Mouse (Mus musculus) spleen, postnatal 36 days (tissue): ENCODE results near the gene Ccl3.

Source experiments
- DNase-seq, 2 experiments: peaks; one replicate each; pipeline ENCODE4 v3.0.0; 2022; ENCODE audit warnings: low spot score in 2 of 2, mixed read lengths in 1 of 2

Gene Ccl3

GRCm38 (mm10) chr11:83649305-83649841 lies at the start of gene Ccl3:
Gene Ccl3 (minus strand): TSS chr11:83649355.
- peak in 1 of 2 experiments; percentile 13 for DNase-seq

DNA sequence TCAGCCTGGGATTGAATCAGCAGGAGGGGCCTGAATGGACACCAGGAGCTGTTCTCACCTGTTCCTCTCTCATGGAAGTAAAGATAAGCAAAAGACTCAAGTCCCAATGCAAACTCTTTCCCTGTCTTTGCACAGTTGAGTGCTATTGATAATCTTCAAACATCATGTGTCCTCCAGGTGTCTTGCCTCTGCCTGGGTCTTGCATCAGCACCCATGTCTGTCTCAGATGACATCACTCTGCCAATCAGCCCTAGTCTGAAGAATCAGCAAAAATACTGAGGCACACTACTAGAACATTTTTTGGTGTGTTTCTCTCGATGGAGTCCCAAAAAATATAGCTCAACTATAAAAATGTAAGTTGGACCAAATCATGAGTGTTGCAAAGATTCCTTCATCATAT lies 42.9 kb upstream of the Ccl3 start:
- no peak for DNase-seq

- DNase-seq: no peak
Observed at GRCm38 (mm10) chr11:83689918-83690317, 40.8 kb upstream of the Ccl3 start.

DNA sequence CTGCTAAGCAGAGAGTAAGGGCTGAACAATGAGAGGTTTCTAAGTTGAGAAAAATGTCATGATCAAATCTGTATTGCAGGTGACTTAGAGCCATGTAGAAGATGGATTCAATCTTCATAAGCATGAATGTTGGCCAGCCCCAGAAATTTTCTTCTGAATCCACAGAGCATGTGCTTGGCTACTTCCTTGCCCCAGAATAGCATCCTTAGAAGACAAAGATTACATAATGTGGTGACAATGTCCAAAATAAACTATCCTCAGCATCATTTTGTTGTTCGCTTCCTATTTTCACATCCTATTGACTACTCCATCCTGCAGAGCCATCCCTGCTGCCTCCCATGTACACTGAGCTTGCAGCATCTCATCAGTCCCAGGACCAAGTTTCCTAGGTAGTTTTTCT lies 26.5 kb upstream of the Ccl3 start:
- DNase-seq: no peak

DNA sequence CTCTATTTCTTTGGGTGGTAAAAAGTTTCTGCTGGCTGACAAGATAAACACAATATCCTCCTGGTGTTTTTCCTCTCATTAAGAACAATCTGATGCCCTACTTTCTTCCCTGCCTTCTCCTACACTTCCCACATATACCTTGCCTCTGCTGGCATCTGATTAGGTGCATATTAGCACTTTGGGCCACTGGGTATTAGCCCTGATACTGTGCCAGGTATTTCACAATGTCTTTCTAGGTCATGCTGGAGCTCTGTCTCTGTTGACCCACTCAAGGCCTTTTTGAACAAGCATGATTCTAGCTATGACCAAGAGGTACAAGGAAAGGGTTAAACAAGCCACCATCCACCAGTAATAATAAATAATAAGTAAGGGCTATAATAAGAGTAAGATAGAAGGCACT lies 22.6 kb upstream of the Ccl3 start:
- no peak for DNase-seq

DNA sequence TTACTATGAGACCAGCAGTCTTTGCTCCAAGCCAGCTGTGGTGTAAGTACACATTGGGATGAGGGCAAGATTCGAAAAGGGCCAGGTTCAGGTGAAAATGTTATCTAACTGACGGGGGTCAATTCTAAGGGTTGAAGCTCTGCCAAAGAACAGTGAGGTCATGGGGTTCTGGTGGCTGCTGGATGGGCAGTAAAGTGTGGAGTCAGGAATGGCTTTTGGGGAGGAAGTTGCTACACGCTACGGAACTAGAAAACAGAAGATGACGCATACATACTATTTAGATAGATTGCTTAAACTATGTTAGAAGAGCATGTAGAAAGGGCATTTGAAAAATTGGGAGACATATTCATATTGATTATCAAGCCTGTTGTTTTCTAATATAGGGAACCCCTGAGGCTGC lies 14.4 kb upstream of the Ccl3 start:
- no peak for DNase-seq

GRCm38 (mm10) chr11:83662204-83662603 lies 13.0 kb upstream of the Ccl3 start, which contains the start of gene Ccl4:
Gene Ccl4 (plus strand): TSS chr11:83662584.
- DNase-seq: peak; percentile 18 to 31

DNA sequence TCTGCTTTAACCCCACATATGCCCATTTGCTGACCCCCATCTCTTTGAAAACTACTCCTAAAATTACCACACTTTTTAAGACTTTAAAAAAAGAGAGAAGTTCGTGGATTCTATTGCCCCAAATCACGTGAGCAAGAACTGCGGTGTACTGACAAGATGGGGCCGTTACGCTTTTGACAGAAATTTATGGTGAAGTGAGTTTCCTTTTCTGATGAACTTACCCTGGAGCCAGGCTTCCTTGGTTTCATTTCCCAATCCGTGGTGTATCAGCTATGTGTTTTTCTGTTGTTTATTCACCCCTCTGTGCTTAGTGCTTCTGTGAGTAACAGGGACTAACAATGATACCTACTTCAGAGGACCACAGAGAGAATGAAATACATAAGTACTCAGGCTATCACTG lies 9.6 kb upstream of the Ccl3 start:
- DNase-seq: no peak

- DNase-seq: no peak
Observed at GRCm38 (mm10) chr11:83657508-83657907, 8.4 kb upstream of the Ccl3 start.

- no peak for DNase-seq
Observed at GRCm38 (mm10) chr11:83654606-83655005, 5.5 kb upstream of the Ccl3 start.

DNA sequence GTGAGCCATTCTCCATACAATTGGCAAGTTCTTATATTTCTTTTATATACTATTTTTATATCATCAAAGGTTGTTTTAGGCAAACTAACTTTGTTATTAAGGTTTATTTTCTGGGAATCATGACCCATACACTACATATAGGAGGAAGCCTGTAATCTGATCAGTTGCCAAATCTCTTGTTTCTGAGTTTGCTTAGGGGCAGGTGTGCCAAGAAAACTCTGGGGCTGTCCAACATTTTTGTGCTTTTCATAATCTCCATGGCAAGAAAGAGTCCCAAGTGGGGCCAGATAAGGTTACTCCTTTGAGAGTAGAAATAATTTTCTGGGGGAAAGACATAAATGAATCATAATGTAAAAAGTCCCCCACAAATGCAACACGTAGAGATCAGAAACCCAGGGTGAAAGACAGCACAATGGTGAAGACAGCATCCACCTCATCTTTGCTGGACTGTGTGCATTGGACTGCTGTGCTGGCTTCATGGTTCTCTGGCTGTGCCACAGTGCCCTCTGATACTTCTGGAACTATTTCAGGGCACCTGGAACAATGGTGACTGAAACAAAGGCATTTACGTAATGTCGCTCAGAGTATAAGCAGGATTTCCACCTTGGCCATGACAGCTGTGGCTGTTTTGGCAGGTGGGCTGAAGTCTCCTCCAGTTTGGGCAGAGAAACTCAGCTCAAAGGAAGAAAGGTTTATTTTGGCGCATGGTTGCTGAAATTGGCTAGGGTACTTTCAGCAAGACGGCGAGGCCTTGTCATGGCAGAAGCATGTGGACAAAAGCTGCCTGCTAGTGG lies 2.6 kb downstream of the Ccl3 start:
- DNase-seq: no peak

DNA sequence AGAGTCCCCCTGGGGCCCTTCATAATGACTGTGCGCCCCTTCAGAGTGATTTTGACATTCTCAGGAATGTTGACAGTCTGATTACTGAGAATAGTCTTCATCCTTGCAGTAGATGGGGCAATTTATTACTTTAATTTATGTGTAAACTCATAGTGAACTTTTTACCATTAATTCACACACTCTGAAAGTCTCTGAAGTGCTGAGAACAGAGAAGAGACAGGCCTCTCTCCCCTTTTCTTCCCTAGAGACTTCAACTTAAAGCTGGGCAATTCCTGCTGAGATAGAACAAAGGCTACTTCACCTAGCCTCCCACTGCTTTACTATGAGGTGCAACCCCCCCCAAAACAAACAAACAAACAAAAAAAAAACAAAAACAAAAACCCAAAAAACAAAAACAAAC lies 3.6 kb downstream of the Ccl3 start, which contains the start of gene Rpl9-ps1:
Gene Rpl9-ps1 (minus strand): TSS at position 101 of the 400 bp plus-strand sequence.
- no peak for DNase-seq

DNA sequence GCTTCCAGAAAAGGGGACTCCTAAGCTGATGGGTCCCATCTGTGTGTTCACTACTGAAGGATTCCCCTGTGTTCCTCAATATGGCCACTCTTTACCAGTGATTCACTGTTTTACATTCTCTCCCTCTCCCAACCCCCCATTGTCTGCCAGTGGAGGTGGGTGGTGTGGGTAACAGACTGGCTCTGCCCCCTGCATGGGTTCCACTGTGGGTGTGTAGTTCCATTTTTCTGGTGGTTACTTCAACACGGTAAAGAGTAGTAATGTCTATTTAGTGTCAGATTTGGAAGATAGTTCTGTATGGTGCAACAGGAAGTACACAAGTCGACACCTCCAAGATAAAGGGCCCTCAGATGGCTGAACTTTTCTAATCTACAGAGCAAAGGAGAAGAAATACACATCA lies 7.9 kb downstream of the Ccl3 start:
- no peak for DNase-seq

GRCm38 (mm10) chr11:83640141-83640540 lies 9.0 kb downstream of the Ccl3 start:
- DNase-seq: peak; percentile 69 to 75

DNA sequence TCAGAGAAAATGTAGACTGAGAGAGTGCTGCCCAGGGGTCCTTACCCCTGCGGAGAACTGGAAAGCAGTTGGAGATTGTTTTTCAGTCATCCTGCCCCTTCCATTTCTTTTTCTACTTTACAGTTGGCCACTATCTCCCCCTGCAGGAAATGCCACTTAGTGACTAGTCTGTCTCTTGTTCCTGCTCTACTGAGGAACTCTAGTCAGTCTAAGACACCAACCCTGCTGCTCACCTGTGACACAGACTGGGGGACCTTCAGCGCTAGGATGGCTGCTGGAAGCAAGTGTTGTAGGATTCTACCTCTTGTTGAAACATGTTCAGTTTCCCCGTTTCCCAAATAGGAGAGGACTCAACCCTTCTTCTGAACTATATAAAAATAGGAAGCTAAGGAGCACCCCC lies 9.6 kb downstream of the Ccl3 start:
- peak; percentile 35 to 50 for DNase-seq

DNA sequence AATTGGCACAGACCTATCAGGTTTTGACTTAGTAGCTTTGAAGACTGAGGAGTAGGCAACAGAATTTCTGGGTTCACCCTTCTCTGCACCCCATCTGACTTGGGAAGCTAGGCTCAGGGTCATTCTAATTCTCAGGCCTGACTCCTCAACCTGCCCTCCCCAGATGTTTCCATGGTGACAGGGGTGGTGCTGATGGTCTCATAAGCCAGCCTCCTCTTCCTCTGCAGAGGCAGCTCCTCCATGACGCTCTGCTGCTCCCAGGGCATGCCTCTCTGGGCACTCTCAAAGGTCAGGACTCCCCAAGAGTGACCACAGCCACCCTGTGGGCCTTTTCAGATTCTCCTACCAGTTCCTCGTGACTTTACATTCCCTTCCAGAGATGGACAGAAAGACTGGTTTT lies 10.2 kb downstream of the Ccl3 start:
- DNase-seq: no peak

DNA sequence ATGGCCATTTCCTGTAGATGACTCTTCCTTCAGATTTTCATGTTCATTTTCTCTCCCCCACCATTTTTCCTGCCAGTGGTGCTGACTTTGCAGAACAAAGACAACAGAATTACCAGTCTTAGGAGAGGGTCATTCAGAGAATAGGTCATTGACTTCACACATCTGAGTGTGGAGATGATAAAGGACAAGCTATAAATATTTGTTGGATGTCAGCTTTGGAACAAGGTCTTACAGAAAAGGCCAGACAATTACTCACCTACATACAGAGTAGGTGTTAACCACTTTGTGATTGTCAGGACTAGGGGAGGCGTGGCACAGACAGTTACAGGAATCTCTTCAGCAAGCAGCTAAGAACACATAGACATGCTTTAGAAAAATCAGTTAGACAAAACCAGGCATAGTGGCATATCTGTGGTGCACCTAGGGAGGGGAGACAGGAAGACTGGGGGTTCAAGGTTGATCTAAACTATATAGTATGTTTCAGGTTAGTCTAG lies 12.4 kb downstream of the Ccl3 start:
- no peak for DNase-seq

GRCm38 (mm10) chr11:83634898-83635297 lies 14.3 kb downstream of the Ccl3 start:
- no peak for DNase-seq

GRCm38 (mm10) chr11:83634425-83634824 lies 14.7 kb downstream of the Ccl3 start:
- DNase-seq: no peak

DNA sequence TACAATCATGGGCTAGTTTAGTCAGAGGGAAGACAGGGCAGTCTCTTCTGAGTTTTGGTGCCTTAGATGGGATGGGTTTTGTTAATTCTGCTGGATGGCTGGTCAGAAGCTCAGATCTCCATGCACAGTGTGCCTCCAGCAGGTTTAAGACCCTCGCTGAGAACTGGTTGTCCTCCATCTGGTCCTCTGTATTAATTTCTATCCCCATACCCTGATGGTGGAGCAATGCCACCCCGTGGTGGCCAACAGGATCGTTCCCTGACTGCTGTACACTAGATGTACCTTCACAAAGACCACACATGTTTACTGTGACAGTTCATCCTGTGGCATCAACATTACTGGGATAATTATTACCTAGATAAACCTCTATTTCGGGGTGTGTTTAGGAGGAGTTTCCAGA lies 16.4 kb downstream of the Ccl3 start:
- DNase-seq: no peak

GRCm38 (mm10) chr11:83631065-83631464 lies 18.1 kb downstream of the Ccl3 start:
- DNase-seq: no peak

DNA sequence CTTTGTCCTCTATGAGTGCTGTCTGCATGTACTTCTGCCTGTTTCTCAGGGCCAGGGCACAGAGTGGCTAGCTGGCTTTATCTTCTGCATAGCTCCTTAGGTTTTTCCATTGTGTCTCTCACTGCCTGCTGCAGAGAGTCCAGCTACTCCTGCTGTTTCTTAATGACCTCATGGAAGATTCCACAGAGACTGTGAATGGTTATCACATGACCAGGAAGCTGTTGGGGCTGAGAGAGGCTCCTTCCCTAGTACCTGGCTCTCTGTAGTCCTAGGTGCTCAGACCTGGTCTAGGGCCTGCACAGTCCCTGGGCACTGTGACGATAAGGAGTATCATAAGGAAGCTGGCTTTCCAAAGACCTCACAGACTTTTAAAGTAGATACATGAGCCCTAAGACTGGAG lies 18.5 kb downstream of the Ccl3 start:
- DNase-seq: no peak

- DNase-seq: no peak
Observed at GRCm38 (mm10) chr11:83628808-83629207, 20.3 kb downstream of the Ccl3 start.
